Mouse (Mus musculus): ENCODE data around the gene Hsbp1.

The Hsbp1 gene

DNA sequence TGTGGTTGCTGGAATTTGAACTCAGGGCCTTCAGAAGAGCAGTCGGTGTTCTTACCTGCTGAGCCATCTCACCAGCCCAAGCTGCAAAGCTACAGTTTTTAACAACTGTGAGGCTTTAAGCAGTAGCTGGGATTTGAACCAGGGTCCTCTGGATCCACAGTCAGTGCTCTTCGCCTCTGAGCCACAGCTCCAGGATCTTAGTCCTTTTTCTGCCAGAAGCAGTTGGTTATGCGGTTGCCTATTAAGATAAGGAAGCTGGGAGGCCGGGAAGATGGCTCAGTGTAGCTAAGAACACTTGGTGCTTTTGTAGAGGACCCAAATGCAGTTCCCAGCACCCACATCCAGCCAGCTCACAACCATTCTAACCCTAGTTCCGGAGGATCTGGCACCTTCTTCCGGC is 42.7 kb downstream of the Hsbp1 start:
- no peak for DNase-seq (ENCODE audit: low spot score in 2 of 2)

DNA sequence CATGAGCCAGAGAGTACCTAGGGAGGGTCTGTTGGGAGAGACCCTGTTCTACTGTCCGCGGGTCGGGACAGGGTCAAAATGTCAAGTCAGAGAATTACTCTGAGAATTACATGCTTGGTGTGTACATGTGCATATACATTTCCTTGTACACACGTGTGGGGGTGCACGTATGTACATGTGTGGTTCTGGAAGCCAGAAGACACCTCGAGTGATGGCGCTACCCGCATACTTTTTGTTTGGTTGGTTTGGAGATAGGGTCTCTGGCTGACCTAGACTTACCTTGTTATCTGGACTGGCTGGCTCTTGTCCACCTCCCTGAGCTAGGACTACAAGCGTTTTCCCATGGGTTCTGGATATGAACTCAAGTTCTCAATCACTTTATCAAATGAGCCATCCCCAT is 49.8 kb downstream of the Hsbp1 start:
- no peak for DNase-seq (ENCODE audit: low spot score in 2 of 2)

DNA sequence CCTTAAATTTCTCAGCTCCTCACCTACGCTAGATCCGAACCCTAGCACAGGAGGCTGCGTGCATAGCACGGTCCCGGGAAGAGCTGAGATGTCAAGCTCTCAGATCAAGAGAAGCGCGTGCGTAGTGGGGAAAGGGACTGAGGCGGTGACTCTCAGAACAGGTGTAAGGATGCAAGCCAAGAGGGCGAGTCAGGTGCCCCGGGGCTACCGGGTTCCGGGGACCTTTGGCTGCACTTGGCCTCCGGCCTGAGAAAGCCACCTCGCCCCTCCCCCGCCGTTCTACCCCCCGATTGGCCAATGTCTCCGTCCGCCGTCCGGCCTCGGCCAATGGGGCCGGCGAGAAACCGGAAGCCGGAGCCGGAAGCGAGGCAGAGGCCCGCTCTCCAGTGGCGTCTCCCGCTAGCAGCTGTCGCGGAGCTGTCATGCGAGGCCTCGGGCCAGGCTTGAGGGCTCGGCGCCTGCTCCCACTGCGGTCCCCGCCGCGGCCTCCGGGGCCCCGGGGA is 50.3 kb downstream of the Hsbp1 start, which contains the start of gene Mlycd:
TSS of gene Mlycd (plus strand) at position 355 of the 503 bp plus-strand sequence.
- peak; percentile 73 to 82 for DNase-seq (ENCODE audit: low spot score in 2 of 2)

DNA sequence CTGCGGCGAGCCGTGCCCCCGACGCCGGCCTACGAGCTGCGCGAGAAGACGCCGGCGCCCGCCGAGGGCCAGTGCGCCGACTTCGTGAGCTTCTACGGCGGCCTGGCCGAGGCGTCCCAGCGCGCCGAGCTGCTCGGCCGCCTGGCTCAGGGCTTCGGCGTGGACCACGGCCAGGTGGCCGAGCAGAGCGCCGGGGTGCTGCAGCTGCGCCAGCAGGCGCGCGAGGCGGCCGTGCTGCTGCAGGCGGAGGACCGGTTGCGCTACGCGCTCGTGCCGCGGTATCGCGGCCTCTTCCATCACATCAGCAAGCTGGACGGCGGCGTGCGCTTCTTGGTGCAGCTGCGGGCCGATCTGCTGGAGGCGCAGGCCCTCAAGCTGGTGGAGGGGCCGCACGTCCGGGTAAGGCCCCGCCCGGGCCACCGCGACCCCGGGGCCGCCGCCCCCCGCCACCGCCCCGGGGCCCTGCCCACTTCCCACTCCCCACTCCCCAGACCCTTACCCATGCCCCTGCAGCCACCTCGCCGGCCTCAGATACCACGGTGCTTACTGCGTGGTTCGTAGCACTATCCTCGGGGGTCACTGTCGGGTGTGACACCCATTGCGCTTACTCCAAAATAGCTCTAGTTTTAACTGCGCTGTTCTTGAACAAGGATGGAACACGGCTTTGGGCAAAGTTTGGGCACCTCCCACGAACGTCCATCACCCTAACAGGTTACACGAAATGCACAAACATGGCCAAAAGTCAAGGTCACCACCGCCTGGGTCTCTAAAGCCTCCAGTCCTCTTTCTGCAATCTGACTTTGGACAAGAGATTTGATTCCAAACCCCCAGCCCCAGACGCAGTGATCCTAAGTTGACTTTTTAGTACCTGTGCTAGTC is 51.0 kb downstream of the Hsbp1 start:
- DNase-seq (ENCODE audit: low spot score in 2 of 2): no peak

All from spleen, postnatal 14 days (tissue).